Mouse (Mus musculus) MEL (cell line): ENCODE results near the gene Nat10.

Experiments
- CTCF ChIP-seq, 3 experiments: IDR thresholded peaks in 2 of 3; conservative IDR thresholded peaks in 1 of 3; 2 replicates each; pipeline ENCODE4 v1.5.1; 2011 to 2012; ENCODE audit warnings: low read length in 3 of 3, low read depth in 2 of 3, mild to moderate bottlenecking in 2 of 3, improper control_type of control experiment in 1 of 3, inconsistent platforms in 1 of 3, mixed read lengths in 1 of 3, moderate library complexity in 1 of 3; ENCODE audit not compliant: control insufficient read depth in 1 of 3, insufficient read depth in 1 of 3, poor library complexity in 1 of 3, severe bottlenecking in 1 of 3
- MAX ChIP-seq: IDR thresholded peaks from 2 replicates; pipeline ENCODE4 v1.6.1; 2011; ENCODE audit warnings: low read length, improper control_type of control experiment
- POLR2A ChIP-seq, 2 experiments: IDR thresholded peaks; 2 replicates each; pipeline ENCODE4 v1.6.1; 2011 to 2012; ENCODE audit warnings: low read length in 2 of 2, mild to moderate bottlenecking in 2 of 2, control low read depth in 1 of 2, improper control_type of control experiment in 1 of 2, low read depth in 1 of 2, moderate library complexity in 1 of 2; ENCODE audit not compliant: control insufficient read depth in 1 of 2, insufficient read depth in 1 of 2, poor library complexity in 1 of 2
- TBP ChIP-seq: IDR thresholded peaks from 2 replicates; pipeline ENCODE4 v1.8.0; 2011; ENCODE audit warnings: low read depth, low read length, improper control_type of control experiment
- TCF12 ChIP-seq: IDR thresholded peaks from 2 replicates; pipeline ENCODE4 v1.6.1; 2014; ENCODE audit warnings: low read depth, mild to moderate bottlenecking, inconsistent platforms, low read length, improper control_type of control experiment, moderate library complexity
- USF1 ChIP-seq: IDR thresholded peaks from 2 replicates; pipeline ENCODE4 v1.6.1; 2014; ENCODE audit warnings: low read depth, mild to moderate bottlenecking, inconsistent platforms, low read length, improper control_type of control experiment, moderate library complexity
- USF2 ChIP-seq, 2 experiments: IDR thresholded peaks; 2 replicates each; pipeline ENCODE4 v1.6.1; 2011 to 2012; ENCODE audit warnings: improper control_type of control experiment in 2 of 2, low read length in 2 of 2, borderline replicate concordance in 1 of 2, inconsistent platforms in 1 of 2, low read depth in 1 of 2, mild to moderate bottlenecking in 1 of 2; ENCODE audit not compliant: insufficient read depth in 1 of 2
- ZC3H11A ChIP-seq: IDR thresholded peaks from 2 replicates; pipeline ENCODE4 v1.6.1; 2012; ENCODE audit warnings: low read depth, mild to moderate bottlenecking, inconsistent platforms, low read length, improper control_type of control experiment
- ZNF384 ChIP-seq: IDR thresholded peaks from 2 replicates; pipeline ENCODE4 v1.6.1; 2012; ENCODE audit warnings: low read depth, mild to moderate bottlenecking, inconsistent platforms, low read length, improper control_type of control experiment

GRCm38 (mm10) chr2:103762492-103762891 is 1.4 kb upstream of the Nat10 start:
- TF ChIP-seq USF2 (IDR thresholded peaks at IDR 0.05; ENCODE audit: borderline replicate concordance in 1 of 2, insufficient read depth in 1 of 2, low read depth in 1 of 2, low read length in 2 of 2) (no peak), CTCF (IDR thresholded peaks at IDR 0.05 in 2 of 3, conservative IDR thresholded peaks at IDR 0.05 in 1 of 3; ENCODE audit: control insufficient read depth in 1 of 3, insufficient read depth in 1 of 3, low read depth in 2 of 3, low read length in 3 of 3, poor library complexity in 1 of 3, severe bottlenecking in 1 of 3) (no peak), TCF12 (no peak), ZC3H11A (no peak), MAX (no peak), POLR2A (IDR thresholded peaks at IDR 0.05; ENCODE audit: control insufficient read depth in 1 of 2, insufficient read depth in 1 of 2, low read depth in 1 of 2, low read length in 2 of 2, poor library complexity in 1 of 2) (no peak), TBP (no peak), ZNF384 (no peak), USF1 (no peak)
